ENCODE assay signal across 19 mouse cellular contexts in the genomic region with DNA sequence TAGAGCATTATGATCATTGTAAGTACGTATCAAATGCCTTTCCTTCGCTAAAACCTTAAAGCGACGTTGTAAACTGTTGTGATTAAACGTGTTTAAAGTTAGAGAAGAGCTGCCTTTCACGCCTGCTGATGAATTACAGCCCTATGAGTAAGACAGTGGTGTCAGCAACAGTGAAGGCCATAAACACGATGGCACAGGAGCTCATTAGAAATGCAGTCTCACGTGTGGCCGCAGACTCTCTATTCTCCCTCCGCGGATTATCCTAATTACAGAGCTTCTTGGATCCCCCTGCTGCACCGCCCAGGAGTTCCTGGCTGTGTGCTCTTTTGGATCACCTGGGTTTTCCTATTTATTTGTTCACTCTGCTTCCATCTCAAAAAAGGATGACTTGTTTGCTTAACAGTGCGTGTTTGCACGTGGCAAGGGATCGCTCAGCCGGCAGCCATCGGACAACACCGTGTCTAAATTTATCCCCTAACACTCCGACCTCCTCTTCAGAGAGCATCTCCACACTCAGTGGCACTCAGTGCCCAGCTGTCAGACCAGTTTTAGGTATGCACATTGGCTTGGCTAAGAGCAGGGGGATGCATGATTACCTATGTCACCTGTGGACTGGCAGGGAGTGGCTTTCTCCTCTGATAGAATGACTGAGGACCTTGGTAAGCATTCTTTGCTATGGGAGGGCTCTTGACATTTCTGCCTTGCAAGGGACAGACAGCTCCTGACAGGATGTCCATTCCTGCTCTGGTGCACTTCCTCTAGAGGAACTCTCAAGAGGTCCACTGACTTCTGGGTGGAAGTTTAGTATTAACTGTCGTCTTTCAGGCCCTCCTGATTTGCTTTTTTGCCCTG.
DNase-seq lines count a peak whose midpoint lies in the region; ATAC-seq and TF ChIP-seq lines count a peak whose summit lies in the region.
"Had no signal": no experiment of that assay in that cellular context is flagged by ENCODE, and none has a peak within 500 bp of the region (broad histone marks: within the 10 kb centered on the region; RNA-seq: fewer than 3 reads in every experiment).

No protein-coding gene starts in this region.

- WGBS in hindbrain, embryonic 14.5 days, result 65% methylated on average over 20 of the region's 20 CpGs
- WGBS in hindbrain, embryonic 10.5 days, result 77% methylated on average over 20 of the region's 20 CpGs
- WGBS in forebrain, embryonic 13.5 days, result 21% methylated on average over 20 of the region's 20 CpGs

- no peaks in the 10 kb centered on the region for H3K9me3 ChIP-seq in hindbrain, embryonic 14.5 days (ENCODE audit: control insufficient read depth, low read length)
- H3K9me3 ChIP-seq in hindbrain, embryonic 10.5 days, result no peaks in the 10 kb centered on the region
- H3K9me3 ChIP-seq in forebrain, embryonic 13.5 days (replicated peaks), result no peaks in the 10 kb centered on the region
- H3K9me3 ChIP-seq: G1E; limb, embryonic 13.5 days; liver, embryonic 15.5 days had no signal

- H3K4me3 ChIP-seq in hindbrain, embryonic 14.5 days (replicated peaks; ENCODE audit: low read length), result no peak overlapping the region
- H3K4me3 ChIP-seq in hindbrain, embryonic 10.5 days, result no peak overlapping the region
- H3K4me3 ChIP-seq in forebrain, embryonic 13.5 days, result no peak overlapping the region
- H3K4me3 ChIP-seq: layer of hippocampus, adult 2 months; left cerebral cortex, adult 2 months; limb, embryonic 13.5 days; liver, embryonic 15.5 days had no signal

- no peak for TF ChIP-seq CTCF in brain, embryonic 14.5 days (IDR thresholded peaks at IDR 0.05; ENCODE audit: borderline replicate concordance, extremely low read depth, insufficient read depth, insufficient read length)

- no peak overlapping the region for H3K27ac ChIP-seq in hindbrain, embryonic 14.5 days
- H3K27ac ChIP-seq in hindbrain, embryonic 10.5 days, result no peak overlapping the region
- H3K27ac ChIP-seq in forebrain, embryonic 13.5 days, result no peak overlapping the region
- H3K27ac ChIP-seq: layer of hippocampus, adult 2 months; left cerebral cortex, adult 2 months; limb, embryonic 13.5 days; liver, embryonic 15.5 days; stomach, postnatal 0 days had no signal

- TF ChIP-seq POLR2A in brain, embryonic 14.5 days (IDR thresholded peaks at IDR 0.05; ENCODE audit: borderline replicate concordance, extremely low read depth, insufficient read depth, insufficient read length, poor library complexity, severe bottlenecking), result no peak

- H3K36me3 ChIP-seq in hindbrain, embryonic 14.5 days (replicated peaks; ENCODE audit: control insufficient read depth, insufficient read depth), result no peaks in the 10 kb centered on the region
- H3K36me3 ChIP-seq in hindbrain, embryonic 10.5 days, result no peaks in the 10 kb centered on the region
- no peaks in the 10 kb centered on the region for H3K36me3 ChIP-seq in forebrain, embryonic 13.5 days (ENCODE audit: poor library complexity, severe bottlenecking)
- H3K36me3 ChIP-seq: G1E; limb, embryonic 13.5 days; liver, embryonic 15.5 days had no signal

- H3K27me3 ChIP-seq in hindbrain, embryonic 14.5 days (ENCODE audit: control insufficient read depth, insufficient read depth, low read length), result no peaks in the 10 kb centered on the region
- H3K27me3 ChIP-seq in hindbrain, embryonic 10.5 days (ENCODE audit: insufficient read depth, poor library complexity, severe bottlenecking), result no peaks in the 10 kb centered on the region
- H3K27me3 ChIP-seq in forebrain, embryonic 13.5 days, result peaks cover 43% of the 10 kb centered on the region
- H3K27me3 ChIP-seq: limb, embryonic 13.5 days; liver, embryonic 15.5 days had no signal

- DNase-seq in hindbrain, embryonic 14.5 days (ENCODE audit: low spot score), result no peak
- DNase-seq in hindbrain, embryonic 10.5 days (ENCODE audit: low spot score), result no peak
- DNase-seq in brain, embryonic 14.5 days (ENCODE audit: low read depth), result peak; percentile 79
- peak; percentile 7 for DNase-seq in lung, postnatal 36 days
- DNase-seq in right cerebral cortex, postnatal 25 days, result no peak
- DNase-seq in gastrocnemius, postnatal 14 days, result no peak
- DNase-seq in layer of hippocampus, adult 11-12 months (ENCODE audit: low spot score), result no peak
- DNase-seq: adrenal gland, adult 2 months; cerebellum, adult 11-12 months; spleen, adult 18-20 months; thymus, postnatal 14 days had no signal

- intact Hi-C loops in gastrocnemius, postnatal 14 days (cut with DNase I; ENCODE audit: low total_unique reads), result no loop called here

- no peak overlapping the region for H3K9ac ChIP-seq in hindbrain, embryonic 14.5 days
- no peak overlapping the region for H3K9ac ChIP-seq in forebrain, embryonic 13.5 days
- H3K9ac ChIP-seq: limb, embryonic 13.5 days; liver, embryonic 15.5 days had no signal

- H3K4me2 ChIP-seq in hindbrain, embryonic 14.5 days (replicated peaks), result no peak overlapping the region
- H3K4me2 ChIP-seq in forebrain, embryonic 13.5 days, result peak overlapping the region; percentile 48
- H3K4me2 ChIP-seq: limb, embryonic 13.5 days; liver, embryonic 15.5 days had no signal

- ATAC-seq in hindbrain, embryonic 14.5 days (ENCODE audit: low FRiP score), result 0 out of 2 replicates have a peak, but pooled peaks have one; percentile 21
- ATAC-seq in forebrain, embryonic 13.5 days, result peak; percentile 75
- ATAC-seq: inflammation-experienced regulatory T-cells, adult 6 months had no signal

- H3K4me1 ChIP-seq in hindbrain, embryonic 14.5 days (replicated peaks; ENCODE audit: control insufficient read depth, insufficient read depth, low read length), result peaks cover 15% of the 10 kb centered on the region
- peaks cover 16% of the 10 kb centered on the region for H3K4me1 ChIP-seq in hindbrain, embryonic 10.5 days (replicated peaks)
- H3K4me1 ChIP-seq in forebrain, embryonic 13.5 days, result peaks cover 19% of the 10 kb centered on the region
- H3K4me1 ChIP-seq: liver, embryonic 15.5 days had no signal

Comparison
In these comparisons a context has a peak if more than half of its experiments do, and no peak if none do; other contexts are left out.
1. DNase-seq: peak in brain, embryonic 14.5 days (single experiment) and lung, postnatal 36 days (single experiment); none in hindbrain, embryonic 14.5 days (single experiment), hindbrain, embryonic 10.5 days (single experiment), right cerebral cortex, postnatal 25 days (single experiment), gastrocnemius, postnatal 14 days (single experiment) and layer of hippocampus, adult 11-12 months (single experiment).